Mouse (Mus musculus): ENCODE results near the gene Slc15a3.

DNA sequence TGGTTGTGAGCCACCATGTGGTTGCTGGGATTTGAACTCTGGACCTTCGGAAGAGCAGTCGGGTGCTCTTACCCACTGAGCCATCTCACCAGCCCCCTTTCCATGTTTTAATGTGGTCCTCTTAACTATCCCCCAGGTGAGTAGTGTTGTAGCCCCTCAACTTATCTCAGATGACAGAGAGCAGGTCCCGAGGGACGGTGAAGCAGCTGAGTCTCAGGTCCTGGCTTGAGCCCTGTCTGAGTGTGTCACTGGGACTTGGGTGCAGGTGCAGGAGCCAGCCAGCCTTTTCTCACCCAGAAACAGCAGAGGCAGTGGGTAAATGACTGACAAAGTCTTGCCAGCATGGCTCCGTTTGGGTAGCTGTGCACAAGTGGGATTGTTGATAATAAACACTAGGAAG lies 4.7 kb downstream of the Slc15a3 start:
- no peak for TF ChIP-seq GATA1 (IDR thresholded peaks at IDR 0.05; ENCODE audit: low read length)
- TF ChIP-seq TAL1 (IDR thresholded peaks at IDR 0.05; ENCODE audit: low read length): no peak

All from erythroblast, embryonic 14.5 days (primary cell).